Mouse (Mus musculus) heart, postnatal 0 days (tissue): ENCODE measurements at regions not wholly inside any gene's neighbourhood (a gene's known extent, or its start where the extent isn't known, plus 50 kb on each side); places are given as distances from the start of the nearest gene placed in this dataset.

ENCODE experiments used
- ATAC-seq: fragments of 200-750 bp; cut with Nextera tagmentation; 2 replicates; pipeline ENCODE4 v1.8.0; 2017; ENCODE audit warnings: low read depth, moderate number of reproducible peaks, moderate library complexity; ENCODE audit not compliant: insufficient read depth
- DNase-seq: peaks from one replicate; pipeline ENCODE4 v3.0.0-alpha.2; 2016; ENCODE audit warnings: low spot score
- H3K27ac ChIP-seq: fragments of 300-500 bp; sonication (generic); 2 replicates; pipeline ENCODE4 v1.5.1; 2014; ENCODE audit warnings: low read depth, mild to moderate bottlenecking
- H3K27me3 ChIP-seq: fragments of 300-500 bp; sonication (generic); 2 replicates; pipeline ENCODE4 v1.6.1; 2014; ENCODE audit warnings: low read length, mixed read lengths; ENCODE audit not compliant: control insufficient read depth, insufficient read depth
- H3K36me3 ChIP-seq: fragments of 300-500 bp; sonication (generic); replicated peaks from 2 replicates; pipeline ENCODE4 v1.6.1; 2014; ENCODE audit warnings: low read length, mixed read lengths; ENCODE audit not compliant: control insufficient read depth, insufficient read depth
- H3K4me1 ChIP-seq: fragments of 300-500 bp; sonication (generic); 2 replicates; pipeline ENCODE4 v1.6.1; 2014; ENCODE audit warnings: antibody characterized with exemption; ENCODE audit not compliant: control insufficient read depth, insufficient read depth
- H3K4me2 ChIP-seq: fragments of 300-500 bp; sonication (generic); 2 replicates; pipeline ENCODE4 v1.6.1; 2014; ENCODE audit warnings: low read depth, mild to moderate bottlenecking, low read length, moderate library complexity
- H3K4me3 ChIP-seq: fragments of 300-500 bp; sonication (generic); 2 replicates; pipeline ENCODE4 v1.5.1; 2014; ENCODE audit warnings: low read depth, low read length
- H3K9ac ChIP-seq: fragments of 300-500 bp; sonication (generic); replicated peaks from 2 replicates; pipeline ENCODE4 v1.6.1; 2014; ENCODE audit warnings: low read depth, low read length, mixed read lengths
- H3K9me3 ChIP-seq: fragments of 300-500 bp; sonication (generic); replicated peaks from 2 replicates; pipeline ENCODE4 v1.6.1; 2016; ENCODE audit warnings: low read length; ENCODE audit not compliant: control insufficient read depth
- CTCF ChIP-seq: IDR thresholded peaks from 2 replicates; pipeline ENCODE4 v1.5.1; 2016; ENCODE audit warnings: antibody characterized with exemption, control low read depth, low read depth
- EP300 ChIP-seq: IDR thresholded peaks from 2 replicates; pipeline ENCODE4 v1.6.1; 2016; ENCODE audit warnings: antibody characterized with exemption, low read depth
- WGBS: fragments of 180-500 bp; shearing (Covaris S2); extraction: QIAGEN DNeasy Blood & Tissue Kit; methylation state at CpG from one replicate; pipeline ENCODE4 v1.1.7; 2014; 5-methylcytosine and 5-hydroxymethylcytosine counted together

DNA sequence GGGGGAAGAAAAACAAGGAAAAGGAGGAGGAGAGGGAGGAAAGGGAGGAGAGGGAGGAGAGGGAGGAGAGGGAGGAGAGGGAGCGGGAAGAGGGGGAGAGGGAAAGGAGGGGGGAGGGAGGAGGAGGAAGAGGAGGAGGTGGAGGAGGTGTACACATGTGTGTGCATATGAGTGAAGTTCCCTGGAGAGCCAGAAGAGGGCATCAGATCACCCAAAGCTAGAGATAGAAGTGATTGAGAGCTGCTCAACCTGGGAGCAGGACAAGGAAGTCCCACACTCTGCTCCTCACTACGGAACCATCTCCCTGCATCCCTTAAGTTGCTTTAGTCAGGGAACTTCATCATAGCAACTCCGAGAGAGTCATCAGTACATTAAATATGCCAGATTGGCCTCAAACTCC lies 191.0 kb upstream of the Rpl38 start:
- Histone ChIP-seq H3K4me1 (no peaks in the 10 kb centered on the region), H3K4me3 (no peak overlapping the region), H3K4me2 (no peak overlapping the region), H3K9me3 (no peaks in the 10 kb centered on the region), H3K36me3 (no peaks in the 10 kb centered on the region), H3K27me3 (peaks cover 23% of the 10 kb centered on the region), H3K27ac (no peak overlapping the region), H3K9ac (no peak overlapping the region)
- DNase-seq (no peak), ATAC-seq (no peak)
- WGBS, result 53% methylated on average over 3 of the region's 3 CpGs
- TF ChIP-seq CTCF (peak; percentile 23; the same call in 1 of the 2 replicates), EP300 (no peak)

DNA sequence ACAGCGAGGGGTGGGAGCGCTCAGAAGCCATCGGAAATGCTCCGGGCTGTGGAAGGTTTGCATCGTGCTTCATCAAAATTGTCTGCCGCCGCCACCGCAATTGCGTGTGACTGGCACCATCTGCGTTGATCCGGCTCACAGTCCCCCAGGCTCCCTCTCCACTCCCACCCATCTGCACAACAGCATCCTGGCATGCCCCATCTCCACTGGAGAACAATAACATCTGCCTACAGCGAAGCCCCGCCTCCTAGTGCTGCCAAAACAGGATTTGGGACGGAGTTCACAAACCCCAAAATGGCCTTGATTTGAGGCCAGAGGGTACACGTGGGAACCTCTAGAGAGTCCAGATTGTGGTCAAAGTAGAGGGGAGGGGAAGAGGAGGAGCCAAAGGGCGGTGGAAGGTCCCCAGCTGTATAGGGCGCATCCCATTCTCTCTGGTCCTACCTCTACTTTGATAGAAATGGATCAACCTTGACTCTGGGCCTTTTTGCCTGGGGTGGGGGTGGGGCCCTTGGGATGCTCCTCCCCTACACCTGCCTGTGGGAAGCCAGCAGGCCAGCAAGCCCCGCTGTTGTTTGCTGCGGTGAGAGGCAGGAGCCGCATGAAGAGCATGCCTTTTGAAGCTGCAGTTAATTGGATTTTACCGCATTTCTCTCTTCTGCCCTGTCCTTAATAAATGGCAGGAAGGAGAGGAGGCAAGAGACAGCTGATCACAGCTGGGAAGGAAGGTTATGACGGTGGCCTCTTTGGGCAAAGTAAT lies 195.6 kb upstream of the Rpl38 start:
- Histone ChIP-seq H3K9me3 (no peaks in the 10 kb centered on the region), H3K4me2 (no peak overlapping the region), H3K4me1 (peaks cover 11% of the 10 kb centered on the region), H3K4me3 (no peak overlapping the region), H3K36me3 (no peaks in the 10 kb centered on the region), H3K27ac (no peak overlapping the region), H3K27me3 (peaks cover 44% of the 10 kb centered on the region), H3K9ac (no peak overlapping the region)
- ATAC-seq, result no peak
- TF ChIP-seq CTCF (no peak), EP300 (no peak)
- WGBS, result 20% methylated on average over 22 of the region's 22 CpGs
- DNase-seq, result no peak

DNA sequence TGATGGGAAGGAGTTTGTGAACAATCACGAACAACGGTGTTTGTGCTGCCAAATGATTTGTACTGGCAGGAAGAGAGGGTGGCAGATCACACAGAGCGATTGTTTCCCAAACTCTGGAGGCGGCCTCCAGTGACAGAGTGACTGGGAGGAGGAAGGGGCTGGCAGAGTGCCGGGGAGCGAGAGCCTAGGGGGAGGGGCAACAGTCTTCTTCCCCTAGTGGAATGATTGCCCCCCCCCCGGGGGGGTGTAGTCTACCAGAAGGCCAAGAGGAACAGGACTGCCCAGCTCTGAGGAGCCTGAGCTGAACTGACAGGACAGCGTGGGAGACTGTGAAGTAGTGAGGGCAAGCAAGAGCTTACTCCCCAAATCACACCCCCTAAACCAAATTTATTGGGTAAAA lies 199.9 kb upstream of the Rpl38 start:
- Histone ChIP-seq H3K9ac (no peak overlapping the region), H3K4me2 (peak overlapping the region; percentile 42), H3K9me3 (no peaks in the 10 kb centered on the region), H3K4me3 (peak overlapping the region; percentile 21), H3K36me3 (no peaks in the 10 kb centered on the region), H3K27me3 (peaks cover 74% of the 10 kb centered on the region), H3K4me1 (peaks cover 11% of the 10 kb centered on the region), H3K27ac (no peak overlapping the region)
- peak; percentile 77 for DNase-seq
- ATAC-seq, result peak; percentile 68
- TF ChIP-seq CTCF (no peak), EP300 (no peak)
- under 1% methylated on average over 8 of the region's 8 CpGs for WGBS

DNA sequence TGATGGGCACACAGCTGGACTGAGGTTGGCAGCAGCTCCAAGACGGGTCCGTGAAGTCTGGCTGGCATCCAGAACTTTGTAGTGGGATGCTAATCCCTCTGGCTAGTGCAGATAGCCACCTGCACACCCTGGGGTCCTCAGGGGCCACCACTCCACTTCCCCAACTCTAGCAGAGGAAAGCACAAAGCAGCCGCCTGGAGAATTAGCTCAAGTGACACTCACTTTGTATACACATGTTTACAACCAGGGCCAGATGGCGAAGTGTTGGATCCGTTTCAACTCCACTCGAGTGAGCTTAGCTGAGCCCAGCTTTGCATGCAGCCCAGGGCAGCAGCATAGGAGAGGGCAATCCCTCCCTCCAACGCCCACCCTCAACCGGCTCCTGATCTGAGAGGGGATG lies 200.5 kb upstream of the Rpl38 start:
- no peak for TF ChIP-seq EP300
- no peak for TF ChIP-seq CTCF
- no peak overlapping the region; the same call in 1 of the 2 replicates for H3K27ac ChIP-seq
- H3K4me2 ChIP-seq, result peak overlapping the region; percentile 42
- WGBS, result 2% methylated on average over 8 of the region's 8 CpGs
- peak; percentile 57 for DNase-seq
- H3K4me1 ChIP-seq, result peaks cover 11% of the 10 kb centered on the region
- ATAC-seq, result peak; percentile 27; the same call in 1 of the 2 replicates
- no peak overlapping the region for H3K9ac ChIP-seq
- H3K9me3 ChIP-seq, result no peaks in the 10 kb centered on the region
- peak overlapping the region; percentile 21 for H3K4me3 ChIP-seq
- no peaks in the 10 kb centered on the region for H3K36me3 ChIP-seq
- H3K27me3 ChIP-seq, result peaks cover 74% of the 10 kb centered on the region

DNA sequence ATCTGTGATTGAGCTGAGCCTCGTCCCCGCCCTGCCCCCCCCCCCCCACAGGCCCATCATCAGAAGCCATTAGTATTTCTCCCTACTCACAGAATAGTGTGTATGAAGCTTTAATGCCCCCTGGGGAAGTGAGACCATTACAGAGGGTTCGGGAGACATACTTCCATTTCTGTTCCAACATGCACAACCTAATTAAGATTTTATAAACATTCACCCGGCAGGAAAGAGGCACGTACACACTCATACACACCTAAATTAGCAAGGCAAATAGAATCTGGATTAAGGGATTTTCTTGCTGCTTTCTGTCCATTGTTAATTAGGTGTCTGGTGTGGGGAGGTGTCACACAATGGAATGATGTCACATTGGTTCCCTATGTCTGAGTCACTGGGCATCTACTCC lies 202.8 kb upstream of the Rpl38 start:
- peaks cover 57% of the 10 kb centered on the region for H3K27me3 ChIP-seq
- no peak overlapping the region for H3K27ac ChIP-seq
- no peak for TF ChIP-seq CTCF
- no peak for TF ChIP-seq EP300
- H3K9me3 ChIP-seq, result no peaks in the 10 kb centered on the region
- WGBS, result 70% methylated on average over 5 of the region's 5 CpGs
- H3K9ac ChIP-seq, result no peak overlapping the region
- H3K36me3 ChIP-seq, result no peaks in the 10 kb centered on the region
- H3K4me1 ChIP-seq, result peaks cover 11% of the 10 kb centered on the region
- no peak for ATAC-seq
- DNase-seq, result no peak
- no peak overlapping the region for H3K4me2 ChIP-seq
- H3K4me3 ChIP-seq, result no peak overlapping the region
